Mouse (Mus musculus) spleen, adult 2 months (tissue): ENCODE data around the gene Cops7a. TPM values are rescaled to one million over a fixed set of nuclear protein-coding genes. Genes with fewer than 3 reads are reported as not detected.

Experiments used
- DNase-seq, 2 experiments: peaks; one replicate each; pipeline versions ENCODE4 v3.0.0 to v3.0.0-alpha.2; 2012 to 2021; ENCODE audit warnings: low spot score in 2 of 2, low read depth in 1 of 2
- H3K27ac ChIP-seq: fragments of 200-500 bp; 2 replicates; pipeline ENCODE4 v1.5.1; 2012; ENCODE audit warnings: low read length, inconsistent platforms; ENCODE audit not compliant: insufficient read depth
- H3K27me3 ChIP-seq: fragments of 200-500 bp; 2 replicates; pipeline ENCODE4 v1.6.1; 2012; ENCODE audit warnings: mild to moderate bottlenecking, moderate library complexity, low read length, inconsistent platforms; ENCODE audit not compliant: control insufficient read depth, insufficient read depth
- H3K36me3 ChIP-seq: fragments of 200-500 bp; 2 replicates; pipeline ENCODE4 v1.6.1; 2012; ENCODE audit warnings: mild to moderate bottlenecking, low read length, inconsistent platforms; ENCODE audit not compliant: control insufficient read depth, insufficient read depth
- H3K4me1 ChIP-seq: fragments of 200-500 bp; 2 replicates; pipeline ENCODE4 v1.6.1; 2011; ENCODE audit warnings: inconsistent platforms; ENCODE audit not compliant: control insufficient read depth, insufficient read depth, insufficient read length
- H3K4me3 ChIP-seq: fragments of 200-500 bp; 2 replicates; pipeline ENCODE4 v1.5.1; 2011; ENCODE audit warnings: mild to moderate bottlenecking, inconsistent platforms; ENCODE audit not compliant: insufficient read depth, insufficient read length; ENCODE audit errors: extremely low read depth
- CTCF ChIP-seq: fragments of 200-500 bp; IDR thresholded peaks from 2 replicates; pipeline ENCODE4 v1.5.1; 2011; ENCODE audit warnings: mild to moderate bottlenecking, inconsistent platforms; ENCODE audit not compliant: insufficient read depth, insufficient read length, insufficient replicate concordance; ENCODE audit errors: extremely low read depth
- POLR2A ChIP-seq: fragments of 200-500 bp; IDR thresholded peaks from 2 replicates; pipeline ENCODE4 v1.6.1; 2011; ENCODE audit warnings: low read depth, low read length, inconsistent platforms
- WGBS: fragments of 180-500 bp; shearing (Covaris S2); methylation state at CpG from one replicate; pipeline ENCODE4 v1.1.7; 2018; 5-methylcytosine and 5-hydroxymethylcytosine counted together
- polyA plus RNA-seq: library from polyadenylated mRNA; depleted of rRNA; stranded (reverse); fragments of >200 nt; gene quantifications from 2 replicates; pipeline ENCODE4 v1.2.3, GENCODE M21; 2012

Cops7a gene
- polyA plus RNA-seq, 1 experiment = 116 TPM

- no peak overlapping the region for H3K4me3 ChIP-seq
- WGBS = 56% methylated on average over 10 of the region's 10 CpGs
- no peak for DNase-seq
- no peaks in the 10 kb centered on the region for H3K36me3 ChIP-seq
- H3K27me3 ChIP-seq = peaks cover 18% of the 10 kb centered on the region
- H3K4me1 ChIP-seq = peaks cover 14% of the 10 kb centered on the region
- TF ChIP-seq POLR2A = no peak
- no peak for TF ChIP-seq CTCF
- no peak overlapping the region for H3K27ac ChIP-seq
These were observed 34.2 kb upstream of the Cops7a start for GRCm38 (mm10) chr6:124999546-124999945.

DNA sequence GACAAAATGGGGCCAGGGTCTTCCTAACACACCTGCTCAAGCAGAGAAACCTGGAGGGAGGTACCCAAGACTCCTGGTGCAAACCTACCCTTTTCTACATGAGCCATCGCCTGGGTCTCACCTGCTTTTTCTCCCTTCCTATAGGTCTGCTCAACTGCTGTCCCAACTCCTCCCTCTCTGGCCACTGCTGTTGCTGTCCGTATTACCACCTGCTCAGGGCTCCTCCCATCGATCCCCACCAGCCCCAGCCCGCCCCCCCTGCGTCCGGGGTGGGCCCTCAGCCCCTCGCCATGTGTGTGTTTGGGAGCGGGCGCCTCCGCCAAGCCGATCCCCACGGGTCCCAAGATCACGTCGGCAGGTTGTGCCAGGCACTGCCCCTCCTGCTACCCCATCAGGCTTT, 33.8 kb upstream of the Cops7a start:
- H3K4me1 ChIP-seq = peaks cover 14% of the 10 kb centered on the region
- peaks cover 18% of the 10 kb centered on the region for H3K27me3 ChIP-seq
- TF ChIP-seq POLR2A = no peak
- no peak for TF ChIP-seq CTCF
- no peak overlapping the region for H3K4me3 ChIP-seq
- no peak overlapping the region for H3K27ac ChIP-seq
- 51% methylated on average over 14 of the region's 14 CpGs for WGBS
- H3K36me3 ChIP-seq = no peaks in the 10 kb centered on the region
- no peak for DNase-seq

DNA sequence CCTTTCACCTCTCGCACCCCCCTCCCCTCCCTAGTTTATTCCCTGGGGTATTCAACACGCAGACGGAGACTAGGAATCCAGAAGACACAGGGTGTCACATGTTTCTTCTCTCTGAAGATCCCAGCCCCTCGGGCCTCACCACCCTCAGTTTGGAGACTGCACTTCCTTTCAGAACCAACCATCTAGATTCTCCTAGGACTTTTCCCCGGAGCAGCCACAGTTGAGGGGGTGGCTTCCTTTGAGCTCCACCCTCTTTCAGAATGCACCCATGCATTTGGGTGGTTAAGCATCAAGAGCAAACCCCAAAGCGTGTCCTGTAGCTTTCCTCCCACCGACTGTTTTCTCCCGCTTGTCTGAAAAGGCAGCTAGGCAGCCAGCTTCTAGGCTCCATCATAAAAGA, 32.7 kb upstream of the Cops7a start:
- peaks cover 20% of the 10 kb centered on the region for H3K27me3 ChIP-seq

GRCm38 (mm10) chr6:124996551-124997501, 31.5 kb upstream of the Cops7a start, which contains the start of gene Pianp:
Gene Pianp (plus strand): TSS chr6:124996694.
- Histone ChIP-seq H3K27ac (no peak within 1 kb of the TSS), H3K4me1 (peaks cover 14% of the 10 kb centered on the region), H3K36me3 (no peaks in the 10 kb centered on the region), H3K27me3 (peaks cover 20% of the 10 kb centered on the region), H3K4me3 (peak within 1 kb of the TSS; percentile 48)
- 2% methylated on average over 55 of the region's 78 CpGs for WGBS
- DNase-seq = peak; percentile 14 to 69
- TF ChIP-seq CTCF (no peak), POLR2A (no peak)

More for the DNA sequence above, 32.7 kb upstream of the Cops7a start:
- no peak for DNase-seq
- 10% methylated on average over 8 of the region's 8 CpGs for WGBS
- Histone ChIP-seq H3K4me1 (peaks cover 14% of the 10 kb centered on the region), H3K36me3 (no peaks in the 10 kb centered on the region), H3K27ac (no peak overlapping the region), H3K4me3 (no peak overlapping the region)
- TF ChIP-seq CTCF = no peak
- no peak for TF ChIP-seq POLR2A

GRCm38 (mm10) chr6:124995831-124996403, 30.6 kb upstream of the Cops7a start:
- no peak overlapping the region for H3K4me3 ChIP-seq
- DNase-seq = no peak
- peaks cover 20% of the 10 kb centered on the region for H3K27me3 ChIP-seq
- WGBS = 58% methylated on average over 8 of the region's 8 CpGs
- TF ChIP-seq POLR2A (no peak), CTCF (no peak)
- H3K36me3 ChIP-seq = no peaks in the 10 kb centered on the region
- H3K4me1 ChIP-seq = peaks cover 14% of the 10 kb centered on the region
- no peak overlapping the region for H3K27ac ChIP-seq

DNA sequence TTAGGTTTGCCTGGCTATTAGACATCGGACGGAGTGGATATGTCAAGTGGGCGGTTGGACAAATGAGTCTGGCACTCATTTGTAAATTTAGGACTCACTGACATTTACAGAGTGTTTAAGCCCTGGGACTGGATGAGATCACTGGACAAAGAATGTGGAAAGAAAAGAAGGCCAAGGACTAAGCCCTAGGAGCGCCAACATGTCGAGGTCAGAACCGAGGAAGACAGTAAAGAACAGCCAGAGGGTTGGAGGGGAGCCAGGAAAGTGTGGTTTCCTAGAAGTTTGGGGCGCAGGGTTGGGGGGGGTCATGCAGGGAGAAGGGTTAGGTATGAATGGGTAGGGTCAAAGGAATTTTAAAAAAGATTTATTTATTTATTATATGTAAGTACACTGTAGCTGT, 29.9 kb upstream of the Cops7a start:
- no peak for DNase-seq

GRCm38 (mm10) chr6:124993876-124994275, 28.5 kb upstream of the Cops7a start:
- Histone ChIP-seq H3K36me3 (no peaks in the 10 kb centered on the region), H3K4me3 (no peak overlapping the region), H3K27me3 (peaks cover 20% of the 10 kb centered on the region), H3K27ac (no peak overlapping the region), H3K4me1 (peaks cover 14% of the 10 kb centered on the region)
- DNase-seq = no peak
- WGBS = 33% methylated on average over 11 of the region's 11 CpGs
- TF ChIP-seq POLR2A (no peak), CTCF (no peak)

More for the DNA sequence above, 29.9 kb upstream of the Cops7a start:
- Histone ChIP-seq H3K27ac (no peak overlapping the region), H3K4me3 (no peak overlapping the region), H3K4me1 (peaks cover 14% of the 10 kb centered on the region), H3K27me3 (peaks cover 20% of the 10 kb centered on the region), H3K36me3 (no peaks in the 10 kb centered on the region)
- TF ChIP-seq POLR2A (no peak), CTCF (no peak)
- WGBS = 55% methylated on average over 7 of the region's 7 CpGs
